8 mouse cellular contexts compared by ENCODE assay signal in genomic region chr13:96132401-96132816, GRCm38 (mm10). TPM values are rescaled to one million over a fixed set of nuclear protein-coding genes. Genes with fewer than 3 reads are reported as not detected.
DNase-seq lines count a peak whose midpoint lies in the region; ATAC-seq lines count a peak whose summit lies in the region.

Gene Sv2c (minus strand): TSS chr13:96132577.

- no peaks in the 10 kb centered on the region for H3K36me3 ChIP-seq in heart, embryonic 15.5 days
- no peaks in the 10 kb centered on the region for H3K36me3 ChIP-seq in midbrain, embryonic 13.5 days
- H3K36me3 ChIP-seq in stomach, embryonic 16.5 days (ENCODE audit: control insufficient read depth, insufficient read depth, low read length), result no peaks in the 10 kb centered on the region

- peak within 1 kb of the TSS; percentile 94 for H3K4me2 ChIP-seq in heart, embryonic 15.5 days
- H3K4me2 ChIP-seq in midbrain, embryonic 13.5 days (replicated peaks), result peak within 1 kb of the TSS; percentile 95
- H3K4me2 ChIP-seq in stomach, embryonic 16.5 days (ENCODE audit: low read depth, low read length), result peak within 1 kb of the TSS; percentile 89

- peaks cover 26% of the 10 kb centered on the region for H3K4me1 ChIP-seq in heart, embryonic 15.5 days (replicated peaks)
- H3K4me1 ChIP-seq in midbrain, embryonic 13.5 days (replicated peaks), result peaks cover 35% of the 10 kb centered on the region
- peaks cover 13% of the 10 kb centered on the region for H3K4me1 ChIP-seq in stomach, embryonic 16.5 days (ENCODE audit: control insufficient read depth, insufficient read depth, low read length)

- H3K9me3 ChIP-seq in heart, embryonic 15.5 days (replicated peaks), result no peaks in the 10 kb centered on the region
- no peaks in the 10 kb centered on the region for H3K9me3 ChIP-seq in midbrain, embryonic 13.5 days
- H3K9me3 ChIP-seq in stomach, embryonic 16.5 days (replicated peaks; ENCODE audit: control insufficient read depth, low read length), result no peaks in the 10 kb centered on the region

- peak within 1 kb of the TSS; percentile 29; the same call in 1 of the 2 replicates for H3K9ac ChIP-seq in heart, embryonic 15.5 days
- H3K9ac ChIP-seq in midbrain, embryonic 13.5 days (replicated peaks), result peak within 1 kb of the TSS; percentile 63
- H3K9ac ChIP-seq in stomach, embryonic 16.5 days (ENCODE audit: low read length), result peak within 1 kb of the TSS; percentile 52

- no peak within 1 kb of the TSS for H3K27ac ChIP-seq in heart, embryonic 15.5 days
- peak within 1 kb of the TSS; percentile 48; the same call in 1 of the 2 replicates for H3K27ac ChIP-seq in midbrain, embryonic 13.5 days
- H3K27ac ChIP-seq in stomach, embryonic 16.5 days (ENCODE audit: low read length), result no peak within 1 kb of the TSS

- under 1% methylated on average over 44 of the region's 44 CpGs for WGBS in heart, embryonic 15.5 days
- WGBS in midbrain, embryonic 13.5 days, result under 1% methylated on average over 44 of the region's 44 CpGs
- under 1% methylated on average over 44 of the region's 44 CpGs for WGBS in stomach, embryonic 16.5 days

- H3K27me3 ChIP-seq in heart, embryonic 15.5 days, result peaks cover 79% of the 10 kb centered on the region
- H3K27me3 ChIP-seq in midbrain, embryonic 13.5 days, result peaks cover 59% of the 10 kb centered on the region
- peaks cover 67% of the 10 kb centered on the region for H3K27me3 ChIP-seq in stomach, embryonic 16.5 days (ENCODE audit: control insufficient read depth, insufficient read depth, low read length)

- DNase-seq in adrenal gland, adult (ENCODE audit: inconsistent age in 2 of 2, low spot score in 1 of 2), result peak; percentile 10 to 59
- no peak for DNase-seq in adrenal gland, adult 18-20 months (ENCODE audit: low spot score in 2 of 2)
- peak; percentile 20 to 63 for DNase-seq in urinary bladder, postnatal 4 days (ENCODE audit: low spot score in 2 of 2)
- no peak for DNase-seq in urinary bladder, postnatal 10 days (ENCODE audit: low spot score)
- peak; percentile 41 to 43 for DNase-seq in layer of hippocampus, postnatal 36 days

- peak; percentile 60 for ATAC-seq in heart, embryonic 15.5 days (replicated peaks; ENCODE audit: insufficient number of reproducible peaks, insufficient read depth, low FRiP score, low read depth)
- ATAC-seq in midbrain, embryonic 13.5 days, result peak; percentile 82
- ATAC-seq in stomach, embryonic 16.5 days (ENCODE audit: insufficient read depth, low FRiP score), result peak; percentile 72

- peak within 1 kb of the TSS; percentile 51 for H3K4me3 ChIP-seq in heart, embryonic 15.5 days
- peak within 1 kb of the TSS; percentile 53 for H3K4me3 ChIP-seq in midbrain, embryonic 13.5 days (replicated peaks)
- H3K4me3 ChIP-seq in stomach, embryonic 16.5 days (replicated peaks; ENCODE audit: low read length), result peak within 1 kb of the TSS; percentile 49

RNA-seq across cellular contexts. Expression of gene Sv2c, which starts in this region (rescaled TPM):
- 1 to 10 TPM in 1 of 2 experiments, under 1 TPM in 1; 0.56 to 1.5 TPM for total RNA-seq in adrenal gland, adult 18-20 months (2021)
- 0.92 and 2.4 TPM in 2 replicates for polyA plus RNA-seq in heart, embryonic 15.5 days (2015; fragmentation: Nextera tagmentation; extraction: Ambion mirVana)
- 10 to 100 TPM; 14.2 to 14.5 TPM for total RNA-seq in layer of hippocampus, postnatal 36 days (2021)
- 2.8 and 3.4 TPM in 2 replicates for polyA plus RNA-seq in midbrain, embryonic 13.5 days (2015; fragmentation: Nextera tagmentation; extraction: Ambion mirVana)
- polyA plus RNA-seq in stomach, embryonic 16.5 days (2015; fragmentation: Nextera tagmentation; extraction: Ambion mirVana), result 2.3 and 3.2 TPM in 2 replicates

Comparison
In these comparisons a context has a peak if more than half of its experiments do, and no peak if none do; other contexts are left out.
1. RNA of gene Sv2c (total RNA-seq): 14.2 to 14.5 TPM in layer of hippocampus, postnatal 36 days; 0.56 to 1.5 TPM in adrenal gland, adult 18-20 months; every median in the first group is over 4 times any median in the second.
2. DNase-seq: peak in adrenal gland, adult (2 of 2), urinary bladder, postnatal 4 days (2 of 2) and layer of hippocampus, postnatal 36 days (2 of 2); none in adrenal gland, adult 18-20 months (0 of 2) and urinary bladder, postnatal 10 days (single experiment).
3. Peak in every context shown above with its lines, with median percentiles within 50 percentile points of each other: ATAC-seq, H3K4me2 ChIP-seq, H3K4me3 ChIP-seq and H3K9ac ChIP-seq.